Mouse (Mus musculus) skeletal muscle tissue, adult 2 months (tissue): Measurements from ENCODE around the gene Kazn.
A peak's percentile ranks its signal among the peaks of the same experiment; 100 is the strongest.

Source experiments
- DNase-seq: peaks from one replicate; pipeline ENCODE4 v3.0.0-alpha.2; 2012; ENCODE audit warnings: low read depth, low spot score

The Kazn gene

DNA sequence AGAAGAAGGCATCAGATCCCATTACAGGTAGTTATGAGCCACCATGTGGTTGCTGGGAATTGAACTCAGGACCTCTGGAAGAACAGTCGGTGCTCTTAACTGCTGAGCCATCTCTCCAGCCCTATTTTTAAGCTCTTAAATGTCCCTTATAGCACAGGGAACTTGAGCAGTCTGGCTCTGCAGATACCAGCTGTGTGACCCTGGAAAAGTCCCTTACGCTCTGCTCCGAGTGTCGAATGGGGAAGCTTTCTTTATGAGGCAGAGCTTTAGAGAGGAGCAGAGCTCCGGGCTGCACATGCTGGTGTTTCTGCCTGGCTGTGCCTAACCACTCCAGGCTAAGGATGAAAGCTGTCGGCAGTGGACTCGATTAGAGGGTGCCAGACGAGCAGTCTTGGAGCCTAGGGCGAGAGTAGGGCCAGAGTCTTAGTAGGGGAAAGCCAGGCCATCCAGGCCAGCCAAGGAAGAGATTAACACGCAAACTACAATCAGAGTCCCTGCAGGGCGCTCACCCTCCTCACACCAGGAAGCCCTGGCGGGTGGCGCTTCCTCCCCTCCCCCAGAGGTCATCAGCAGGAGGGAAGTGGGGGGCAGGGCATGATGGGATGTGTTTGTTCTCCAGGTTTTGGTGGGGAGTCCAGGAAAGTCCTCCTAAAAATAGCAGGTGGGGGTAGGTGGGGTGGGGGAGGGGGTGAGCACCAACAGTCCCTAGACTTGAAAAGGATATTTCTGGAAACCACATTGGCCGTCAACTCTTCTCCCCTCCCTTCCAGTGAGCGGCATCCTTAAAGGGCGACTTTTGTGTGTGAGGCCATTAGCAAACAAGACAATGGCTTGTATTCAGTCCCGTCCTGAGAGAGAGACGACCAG lies 73.1 kb downstream of the Kazn start:
- DNase-seq = no peak

DNA sequence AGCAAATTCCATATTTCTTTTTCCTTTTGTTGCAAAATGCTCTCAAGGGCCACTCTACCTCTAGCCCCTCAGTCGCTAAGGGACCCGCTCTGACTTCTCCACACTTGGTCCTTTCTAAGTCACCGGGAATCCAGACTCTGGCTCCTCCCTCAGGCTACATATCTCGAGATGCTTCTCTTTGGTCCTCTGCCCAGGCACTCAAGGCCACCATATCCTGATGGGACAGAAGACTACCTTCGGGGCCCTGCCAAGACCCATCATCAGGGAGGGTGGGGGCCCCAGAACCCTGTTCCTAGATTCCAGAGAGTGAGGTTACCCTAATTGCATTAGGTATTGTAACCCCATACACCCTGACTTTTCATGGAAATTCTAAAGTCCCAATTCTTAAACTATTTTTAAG lies 73.8 kb downstream of the Kazn start:
- no peak for DNase-seq

DNA sequence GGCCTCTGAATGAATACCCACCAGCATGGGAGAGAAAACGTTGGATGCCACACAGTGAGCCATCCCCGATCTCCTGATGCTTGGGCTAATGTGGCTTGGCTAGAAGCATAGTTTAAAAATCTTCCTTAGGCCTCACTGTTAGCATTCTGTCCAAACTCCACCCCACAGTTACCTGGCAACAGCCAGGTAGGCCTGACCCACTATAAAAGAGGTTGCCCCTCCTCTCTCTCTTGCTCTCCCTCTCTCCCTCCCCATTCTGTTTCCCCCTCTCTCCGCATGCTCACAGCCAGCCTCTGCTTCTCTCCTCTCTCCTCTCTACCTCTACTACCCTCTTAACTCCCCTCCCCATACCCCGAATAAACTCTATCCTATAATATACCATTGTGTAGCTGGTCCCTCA lies 74.8 kb downstream of the Kazn start:
- no peak for DNase-seq

DNA sequence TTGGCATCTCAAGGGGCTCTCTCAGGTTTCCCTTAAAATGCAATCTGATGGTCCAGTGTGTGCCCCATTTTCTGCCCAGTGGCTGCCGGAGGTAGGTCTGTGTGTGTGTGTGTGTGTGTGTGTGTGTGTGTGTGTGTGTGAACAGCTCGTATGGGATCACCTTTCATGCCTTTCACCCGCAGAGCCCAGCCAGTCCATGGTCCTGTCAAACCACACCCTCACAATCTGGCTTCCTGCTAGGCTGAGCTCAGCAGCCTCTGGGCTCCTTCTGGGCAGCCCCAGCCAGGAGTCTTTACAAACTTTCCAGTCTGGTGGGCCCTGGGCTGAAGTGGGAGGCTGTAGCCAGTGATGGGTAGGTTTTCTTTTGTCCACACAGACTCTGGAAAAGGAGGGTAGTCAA lies 75.3 kb downstream of the Kazn start:
- no peak for DNase-seq

DNA sequence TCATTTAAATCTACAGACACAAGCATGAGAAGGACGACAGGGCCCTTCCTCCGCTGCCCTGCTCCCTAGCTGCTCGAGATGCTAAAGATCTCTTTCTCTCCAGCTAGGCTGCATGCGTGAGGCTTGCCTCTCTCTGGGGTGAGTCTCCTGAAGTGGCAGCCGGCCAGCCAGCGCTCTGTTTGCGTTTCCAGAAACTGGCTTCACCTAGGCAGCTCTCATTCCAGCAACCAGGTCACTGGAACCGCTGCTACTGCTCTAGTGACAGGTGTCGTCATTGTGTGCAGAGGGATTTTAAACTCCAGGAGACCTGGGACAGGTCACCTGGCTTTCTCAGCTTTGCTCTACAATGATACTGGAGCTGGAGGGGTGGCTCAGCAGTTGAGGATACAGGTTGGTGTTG lies 76.5 kb downstream of the Kazn start:
- DNase-seq = no peak

DNA sequence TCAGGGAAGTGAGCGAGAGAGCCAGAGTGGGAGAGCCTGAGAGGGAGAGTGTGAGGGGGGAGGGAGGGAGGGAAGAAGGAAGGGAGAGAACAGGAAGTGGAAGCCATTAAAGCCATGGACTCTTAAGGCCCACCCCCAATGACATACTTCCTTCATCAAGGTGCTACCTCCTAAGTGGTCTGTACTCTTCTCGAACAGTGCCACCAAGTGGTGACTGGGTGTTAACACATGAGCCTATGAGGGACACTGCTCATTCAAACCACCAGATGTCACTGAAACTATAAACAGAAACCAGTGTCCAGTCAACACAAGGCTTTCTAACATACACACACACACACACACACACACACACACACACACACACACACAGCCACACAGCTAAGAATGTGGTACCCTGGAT lies 77.1 kb downstream of the Kazn start:
- DNase-seq = no peak

DNA sequence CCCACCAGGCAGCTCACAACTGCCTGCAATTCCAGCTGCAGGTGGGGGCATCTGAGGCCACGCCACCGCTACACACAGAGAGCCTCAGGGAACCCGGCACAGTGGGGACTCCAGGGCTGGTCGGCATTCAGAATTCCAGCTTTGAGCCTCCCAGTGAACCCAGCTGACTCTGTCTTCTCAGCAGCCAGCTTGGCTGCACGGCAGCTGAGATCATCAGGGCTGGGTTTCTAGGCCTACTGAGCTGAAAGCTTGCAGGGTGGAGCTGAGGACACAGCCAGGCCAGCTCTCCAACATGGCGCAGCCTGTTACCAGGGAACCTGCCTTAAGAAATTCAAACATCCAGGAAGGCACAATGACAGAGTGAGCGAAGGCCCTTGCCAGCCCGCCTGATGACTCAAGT lies 79.2 kb downstream of the Kazn start:
- DNase-seq = peak; percentile 78

DNA sequence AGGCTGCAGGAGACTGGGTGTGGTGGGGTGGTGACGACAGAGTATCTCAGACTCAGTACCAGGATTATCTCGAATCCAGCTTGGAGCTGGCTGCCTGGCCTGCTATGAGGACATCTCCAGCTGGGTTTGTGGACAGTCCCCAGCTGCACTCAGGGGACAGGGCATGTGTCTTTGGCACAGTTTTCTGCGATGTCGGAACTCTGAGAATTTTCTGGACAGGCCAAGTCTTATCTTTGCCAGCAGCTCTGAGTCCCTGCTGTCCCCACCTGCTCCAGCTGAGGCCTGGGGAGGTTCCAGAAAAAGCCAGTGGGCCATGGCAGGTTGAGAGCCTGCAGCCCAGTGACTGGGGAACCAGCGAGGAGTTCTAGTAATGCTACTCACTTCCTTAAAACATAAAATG lies 82.7 kb downstream of the Kazn start:
- DNase-seq = peak; percentile 74

DNA sequence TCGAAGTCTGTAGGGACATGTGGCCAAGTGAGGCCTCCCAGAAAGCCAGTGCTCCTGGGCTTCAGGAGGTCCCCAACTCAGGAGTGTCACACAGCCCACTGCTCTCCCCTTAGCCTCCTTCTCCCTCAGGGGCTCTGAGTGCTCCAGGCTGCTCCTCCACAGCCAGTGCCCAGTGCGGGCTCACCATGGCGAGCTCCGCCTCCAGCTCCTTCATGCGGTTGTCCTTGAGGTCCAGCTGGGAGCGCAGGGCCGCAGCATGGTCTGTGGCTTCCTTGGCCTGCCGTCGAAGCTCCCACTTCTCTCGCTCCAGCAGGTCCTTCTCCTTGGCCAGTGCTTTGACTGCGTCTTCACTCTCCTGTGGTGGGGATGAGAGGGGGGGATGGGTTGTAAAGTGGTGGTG lies 85.0 kb downstream of the Kazn start:
- DNase-seq = no peak

DNA sequence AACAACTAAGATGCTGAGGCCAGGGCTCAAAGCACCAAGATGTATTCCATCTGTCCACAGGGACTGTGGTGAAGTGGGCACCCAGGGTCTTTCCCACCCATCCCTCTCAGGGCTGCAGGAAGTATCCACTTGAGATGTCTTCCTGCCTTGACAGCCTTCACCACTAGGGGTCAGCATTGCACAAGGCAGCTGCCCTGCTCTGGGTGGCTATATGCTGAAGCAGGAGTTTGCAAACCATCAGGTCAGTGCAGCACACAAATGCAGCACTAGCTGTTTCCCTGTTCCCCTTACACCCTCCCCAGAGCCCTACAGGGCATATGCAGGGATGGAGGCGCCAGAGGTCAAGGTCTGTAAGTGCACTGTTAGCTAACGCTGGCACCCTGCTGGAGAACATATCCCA lies 85.7 kb downstream of the Kazn start:
- peak; percentile 78 for DNase-seq

DNA sequence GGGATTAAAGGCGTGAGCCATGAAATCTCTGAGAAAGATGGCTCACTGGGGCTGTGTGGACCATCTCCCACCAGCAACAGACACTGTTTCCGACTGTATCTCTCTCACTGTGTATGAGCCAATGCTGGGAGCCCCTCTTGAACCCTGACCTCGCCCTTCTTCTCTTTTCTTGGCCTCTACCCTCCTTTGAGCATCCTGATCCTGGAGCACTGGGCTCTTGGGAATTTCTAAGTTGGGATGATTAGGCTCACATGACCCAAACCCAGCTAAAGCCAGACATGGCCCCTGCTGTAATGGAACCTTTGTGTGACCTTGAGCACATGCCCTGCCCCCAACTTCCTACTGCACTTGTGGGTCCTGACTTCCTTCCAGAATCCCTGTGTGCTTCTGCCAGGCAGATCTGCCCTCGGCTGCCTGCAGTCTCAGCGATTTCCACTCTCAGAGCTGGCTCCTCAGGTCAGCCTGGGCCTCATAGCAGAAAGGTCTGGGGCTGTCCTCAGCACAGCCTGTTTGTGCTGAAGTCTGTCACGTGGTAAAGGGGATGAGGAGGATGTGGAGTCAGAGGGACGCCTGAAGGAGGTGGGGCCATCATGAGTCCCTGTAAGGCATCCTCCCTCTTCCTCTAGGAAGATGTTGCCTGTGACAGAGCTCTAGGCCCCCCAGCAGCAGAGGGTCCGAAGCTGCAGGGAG lies 86.3 kb downstream of the Kazn start:
- no peak for DNase-seq

DNA sequence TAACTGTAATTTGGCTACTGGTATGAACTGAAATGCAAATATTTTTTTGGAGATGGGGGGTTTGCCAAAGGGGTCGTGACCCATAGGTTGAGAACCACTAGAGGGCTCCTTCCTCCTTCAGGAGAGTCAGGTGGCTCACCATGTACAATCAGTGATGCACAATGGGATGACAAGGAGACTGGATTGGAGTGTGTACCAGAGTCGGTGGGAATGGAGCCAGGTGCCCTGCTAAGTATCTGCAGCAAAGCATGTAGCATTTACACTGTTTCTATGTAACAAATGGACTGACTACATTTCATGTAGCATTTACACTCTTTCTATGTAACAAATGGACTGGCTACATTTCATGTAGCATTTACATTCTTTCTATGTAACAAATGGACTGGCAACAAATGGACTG lies 89.1 kb downstream of the Kazn start:
- DNase-seq = no peak

DNA sequence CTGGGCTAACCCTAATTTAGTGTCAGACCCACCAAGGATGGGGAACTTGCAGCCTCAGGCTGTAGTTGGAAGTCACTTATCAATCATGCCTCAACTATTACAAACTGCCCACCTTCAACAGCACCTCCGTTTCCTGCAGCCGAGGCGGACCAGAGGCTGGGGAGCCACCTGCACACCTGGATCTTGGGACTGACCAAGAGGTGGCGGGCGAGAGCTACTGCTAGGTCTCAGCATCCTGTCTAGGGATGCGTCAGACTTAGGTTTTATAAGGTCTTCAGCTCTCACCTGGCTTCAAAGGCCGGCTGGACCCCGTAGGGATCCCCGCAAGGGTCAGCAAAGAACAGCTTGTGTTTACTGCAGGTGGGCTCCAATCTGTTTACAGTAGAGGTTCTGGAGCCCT lies 90.0 kb downstream of the Kazn start:
- DNase-seq = no peak

DNA sequence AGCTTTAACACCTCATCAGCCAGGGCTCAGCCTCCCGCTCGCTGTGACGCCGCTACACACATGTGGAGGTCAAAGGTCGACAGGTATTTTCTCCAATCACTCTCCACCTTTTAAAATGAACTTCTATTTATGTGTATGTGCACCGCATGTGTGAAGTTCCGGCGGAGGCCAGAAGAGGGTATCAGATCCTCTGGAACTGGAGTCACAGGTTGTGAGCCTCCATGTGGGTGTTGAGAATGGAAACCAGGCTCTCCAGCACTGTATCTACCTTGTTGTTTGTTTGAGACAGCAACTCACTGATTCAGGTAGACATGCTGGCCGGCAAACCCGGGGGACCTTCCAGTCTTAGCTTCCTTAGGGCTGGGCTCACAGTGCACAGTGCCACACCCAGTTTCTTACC lies 91.5 kb downstream of the Kazn start:
- no peak for DNase-seq

DNA sequence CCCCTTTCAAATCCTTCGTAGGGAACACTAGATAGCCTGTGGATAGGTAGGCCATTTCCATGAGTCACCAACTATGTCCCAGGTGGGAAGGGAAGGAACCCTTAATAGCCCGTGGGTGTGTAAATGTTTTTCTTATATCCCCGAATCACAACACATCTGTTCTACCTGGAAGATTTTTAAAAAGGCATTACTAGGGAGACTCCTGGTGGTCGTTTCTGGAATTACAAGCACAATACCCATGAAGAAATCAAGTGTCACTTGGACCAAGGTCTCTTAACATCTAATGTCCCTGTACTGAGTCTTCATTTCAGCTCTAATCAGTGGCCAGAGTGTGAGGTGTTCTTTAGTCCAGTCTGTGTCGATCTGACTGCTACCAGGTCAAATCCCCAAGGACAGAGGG lies 95.1 kb downstream of the Kazn start:
- DNase-seq = no peak

DNA sequence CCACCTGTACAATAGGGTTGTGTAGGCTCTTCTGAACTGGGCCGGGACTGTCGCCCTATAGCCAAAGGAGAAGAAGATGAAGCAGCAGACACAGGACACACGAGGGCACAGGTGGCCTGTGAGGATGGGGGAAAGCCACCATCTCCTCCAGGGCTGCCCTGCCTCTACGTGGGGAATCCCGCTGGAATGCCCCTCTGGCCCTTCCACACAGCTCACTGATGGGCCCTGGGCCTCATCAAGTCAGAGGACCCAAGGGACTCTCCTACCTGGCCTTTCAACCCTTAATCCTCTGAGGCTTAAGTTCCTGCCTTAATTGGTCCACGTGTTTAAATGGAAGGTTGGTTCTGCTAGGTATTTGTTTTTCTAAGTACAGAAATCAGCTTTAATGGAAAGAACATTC lies 95.9 kb downstream of the Kazn start:
- no peak for DNase-seq

DNA sequence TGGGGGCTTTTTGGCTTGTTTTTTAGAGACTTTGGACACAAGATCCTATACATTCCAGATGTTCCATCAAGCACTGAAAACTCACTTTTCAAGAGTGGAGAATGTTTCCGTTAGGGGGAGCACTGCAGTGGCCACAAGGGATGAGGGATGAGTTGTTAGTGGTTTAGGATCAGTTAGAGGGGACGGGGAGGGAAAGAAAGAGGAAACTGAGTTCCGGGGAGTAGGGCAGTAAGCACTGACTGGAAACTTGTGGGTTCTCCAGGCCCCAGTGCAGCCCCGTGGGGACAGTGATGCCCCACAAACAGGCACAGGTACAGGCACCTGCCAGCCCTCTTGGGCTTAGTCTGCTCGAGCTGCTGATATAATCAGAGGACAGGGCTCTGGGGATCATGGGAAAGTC lies 99.5 kb downstream of the Kazn start:
- DNase-seq = no peak

DNA sequence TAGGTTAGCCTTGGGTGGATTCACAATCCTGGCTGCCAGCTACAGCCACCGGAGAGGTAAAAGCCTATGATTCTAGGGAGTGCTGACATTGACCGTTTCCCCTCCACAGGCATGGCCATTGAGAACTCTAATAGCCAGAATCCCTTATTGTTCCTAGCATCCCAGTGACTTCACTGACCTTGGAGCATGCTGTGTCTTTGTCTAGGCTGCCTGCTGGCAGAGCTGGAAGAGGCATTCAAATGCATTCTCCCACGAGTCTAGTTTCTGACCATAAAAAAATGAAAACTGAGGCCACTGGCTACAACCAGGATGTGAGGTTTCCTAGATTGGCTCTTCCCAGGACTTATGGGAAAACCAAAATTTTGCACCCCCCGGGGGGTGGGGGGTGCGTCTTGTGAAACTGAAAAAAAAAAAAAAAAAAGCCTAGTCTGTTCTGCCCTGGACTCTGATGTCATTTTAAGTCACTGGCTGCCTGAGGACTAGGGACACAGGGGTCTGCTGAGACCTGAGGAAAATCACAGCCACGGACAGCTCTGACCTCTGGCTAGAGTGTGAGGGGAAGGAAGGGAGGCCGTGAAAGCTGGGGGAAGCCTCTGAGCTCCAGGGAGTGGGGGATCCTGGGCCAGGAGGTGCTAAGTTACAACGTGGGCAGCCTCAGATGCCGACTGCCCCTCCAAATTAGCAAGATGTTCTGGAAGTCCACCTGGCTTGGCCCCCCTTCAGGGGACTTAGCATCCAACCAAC lies 100.7 kb downstream of the Kazn start:
- DNase-seq = no peak

DNA sequence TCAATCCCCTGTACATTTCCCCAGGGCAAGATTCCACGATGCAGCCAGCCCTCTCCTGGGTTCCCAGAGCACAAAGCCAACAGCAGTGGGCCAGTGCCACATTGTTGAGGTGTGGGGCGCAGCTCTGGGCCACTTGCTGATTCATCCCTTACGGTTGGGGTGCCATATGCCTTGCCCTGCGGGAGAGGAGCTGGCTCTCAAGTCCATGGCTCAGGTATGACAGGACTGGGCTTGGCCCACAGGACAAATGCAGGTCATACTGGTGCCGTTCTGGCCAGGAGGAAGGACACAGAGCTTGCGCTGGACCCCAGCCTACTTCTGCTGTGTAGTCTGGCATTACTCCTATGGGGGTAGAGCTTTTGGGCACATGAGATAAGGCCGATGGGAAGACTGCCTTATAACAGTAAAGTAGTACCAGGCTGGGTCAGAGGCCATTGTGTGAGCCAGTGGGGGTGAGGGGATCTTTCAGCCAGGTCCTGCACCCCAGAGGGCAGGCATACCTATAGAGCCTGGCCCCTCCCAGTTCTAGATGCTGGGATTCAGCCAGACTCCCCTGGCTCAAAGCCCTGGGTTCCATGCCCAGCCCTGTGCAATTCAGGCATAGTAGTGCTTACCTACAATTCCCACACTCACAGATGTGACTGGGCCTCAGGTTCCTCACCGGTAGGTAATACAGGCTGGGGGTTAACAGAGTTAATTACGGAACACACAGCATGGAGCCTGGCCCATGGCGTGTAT lies 102.3 kb downstream of the Kazn start:
- DNase-seq = no peak

DNA sequence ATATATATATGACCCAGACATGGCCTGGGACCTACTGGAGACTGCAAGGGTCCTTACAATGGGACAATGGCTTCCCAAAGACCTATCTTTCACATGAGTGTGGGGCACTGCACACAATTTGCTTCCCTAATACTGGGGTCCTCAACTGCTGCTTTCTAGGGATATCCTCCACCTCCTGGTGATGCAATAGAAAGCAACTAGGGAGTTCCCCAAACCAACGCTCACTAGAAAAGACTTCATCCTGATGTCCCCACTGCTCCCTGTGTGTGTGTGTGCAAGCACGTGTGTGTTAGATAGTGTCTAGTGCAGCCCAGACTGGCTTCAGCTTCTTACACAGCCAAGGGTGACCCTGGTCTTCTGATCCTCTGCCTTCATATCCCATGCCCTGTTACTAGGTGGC lies 103.7 kb downstream of the Kazn start:
- DNase-seq = no peak

DNA sequence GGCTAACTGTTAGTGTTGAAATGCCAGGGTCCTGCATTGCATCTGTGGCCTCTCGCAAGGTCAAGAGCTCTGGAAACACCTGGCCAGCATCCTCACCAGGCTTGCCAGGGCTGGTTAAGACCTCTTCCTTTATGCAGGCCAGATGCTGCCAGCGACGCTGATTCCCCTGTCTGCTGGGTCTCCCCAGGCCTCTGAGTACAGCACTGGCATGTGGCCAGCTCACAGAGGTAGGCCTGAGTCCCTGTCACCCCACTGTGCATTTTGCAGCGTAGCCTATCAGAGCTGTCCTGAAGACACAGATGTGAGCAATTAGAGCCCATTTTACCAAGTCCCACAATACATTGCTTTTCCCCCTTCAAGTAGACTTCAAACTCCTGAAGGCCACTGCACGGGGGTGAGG lies 109.0 kb downstream of the Kazn start:
- DNase-seq = no peak

DNA sequence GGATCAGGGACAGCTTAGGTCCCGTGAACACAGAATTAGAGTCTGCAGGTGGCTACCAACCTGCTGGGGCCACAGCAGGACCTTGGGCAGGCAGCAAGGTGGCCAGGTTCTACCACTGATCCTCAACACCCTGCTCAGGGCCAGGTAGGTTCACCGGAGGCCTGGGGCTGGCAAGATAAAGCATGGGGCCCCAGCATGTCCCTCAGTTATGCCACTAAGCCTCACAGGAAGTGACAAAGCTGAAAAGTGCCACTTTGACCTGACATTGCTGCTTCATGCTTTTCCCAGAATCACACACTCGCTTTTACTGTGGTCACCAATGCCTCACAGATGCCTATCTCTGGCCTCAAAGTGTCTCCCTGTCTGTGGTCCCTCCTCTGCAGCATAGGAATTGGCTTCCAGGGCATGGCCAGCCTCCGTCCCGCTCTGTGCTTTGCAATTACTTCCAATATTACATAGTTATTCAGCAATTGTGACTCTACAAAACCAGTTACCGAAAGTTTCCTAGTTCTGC lies 111.9 kb downstream of the Kazn start:
- no peak for DNase-seq
